Mouse (Mus musculus) right cerebral cortex, postnatal 4 days (tissue): ENCODE measurements at regions not wholly inside any gene's neighbourhood (a gene's known extent, or its start where the extent isn't known, plus 50 kb on each side); places are given as distances from the start of the nearest gene placed in this dataset.
A peak's percentile ranks its signal among the peaks of the same experiment; 100 is the strongest.

Experiments used
- DNase-seq: peaks from one replicate; pipeline ENCODE4 v3.0.0-alpha.2; 2022

DNA sequence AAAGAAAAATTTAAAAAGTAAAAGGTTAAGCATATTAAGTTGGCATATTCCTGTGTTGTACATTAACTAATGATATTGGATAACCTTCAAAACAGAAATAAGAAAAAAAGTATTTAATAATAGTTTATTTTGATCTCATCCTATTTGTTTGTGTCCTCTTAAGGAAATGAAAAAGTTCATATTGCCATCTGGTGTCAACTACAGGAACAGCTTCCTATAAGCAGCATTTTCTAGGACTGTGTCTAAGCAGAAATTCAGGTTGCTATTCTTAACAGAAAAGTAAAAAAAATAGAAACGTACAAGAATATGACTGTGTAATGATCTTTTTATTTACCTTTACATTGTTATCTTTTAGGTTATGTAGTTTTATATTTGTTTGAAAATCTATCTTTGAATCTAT lies 313.4 kb upstream of the G6pd2 start:
- DNase-seq: no peak

DNA sequence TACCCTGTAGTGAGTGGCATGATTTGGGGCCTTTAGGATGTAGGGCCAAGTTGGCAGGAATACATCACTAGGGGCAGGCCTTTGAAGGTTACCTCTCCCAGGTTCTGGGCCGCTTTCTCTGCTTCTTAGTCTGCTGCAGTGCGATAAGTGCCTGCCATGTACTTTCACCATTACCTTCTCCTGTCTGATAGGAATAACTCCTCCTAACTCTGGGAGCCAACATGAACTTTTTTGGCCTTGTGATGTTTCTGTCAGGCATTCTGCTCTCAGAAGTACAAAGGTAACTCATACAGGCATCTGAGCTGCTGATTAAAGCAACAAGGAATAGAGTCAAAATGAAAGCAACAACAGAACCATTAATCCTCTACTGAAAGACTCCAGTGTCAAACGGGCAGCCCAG lies 301.2 kb upstream of the G6pd2 start:
- no peak for DNase-seq

DNA sequence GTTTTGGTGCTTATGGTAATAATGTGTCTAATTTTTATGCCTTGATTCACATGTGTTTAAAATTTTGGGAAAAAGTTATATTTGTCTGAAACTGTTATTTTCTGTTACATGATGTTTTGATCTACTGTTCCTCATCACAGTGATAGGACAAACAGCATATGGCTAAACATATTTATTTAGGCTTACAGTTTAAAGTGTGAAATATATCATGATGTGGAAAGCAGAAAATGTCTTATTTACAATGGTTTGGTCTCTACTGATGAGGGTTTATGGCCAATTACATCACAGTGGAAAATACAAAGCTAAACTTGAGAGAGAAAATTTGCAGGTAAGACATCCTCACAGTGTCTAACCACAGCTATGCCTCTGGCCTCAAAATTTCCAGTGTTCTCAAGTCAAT lies 268.1 kb upstream of the G6pd2 start:
- DNase-seq: no peak

DNA sequence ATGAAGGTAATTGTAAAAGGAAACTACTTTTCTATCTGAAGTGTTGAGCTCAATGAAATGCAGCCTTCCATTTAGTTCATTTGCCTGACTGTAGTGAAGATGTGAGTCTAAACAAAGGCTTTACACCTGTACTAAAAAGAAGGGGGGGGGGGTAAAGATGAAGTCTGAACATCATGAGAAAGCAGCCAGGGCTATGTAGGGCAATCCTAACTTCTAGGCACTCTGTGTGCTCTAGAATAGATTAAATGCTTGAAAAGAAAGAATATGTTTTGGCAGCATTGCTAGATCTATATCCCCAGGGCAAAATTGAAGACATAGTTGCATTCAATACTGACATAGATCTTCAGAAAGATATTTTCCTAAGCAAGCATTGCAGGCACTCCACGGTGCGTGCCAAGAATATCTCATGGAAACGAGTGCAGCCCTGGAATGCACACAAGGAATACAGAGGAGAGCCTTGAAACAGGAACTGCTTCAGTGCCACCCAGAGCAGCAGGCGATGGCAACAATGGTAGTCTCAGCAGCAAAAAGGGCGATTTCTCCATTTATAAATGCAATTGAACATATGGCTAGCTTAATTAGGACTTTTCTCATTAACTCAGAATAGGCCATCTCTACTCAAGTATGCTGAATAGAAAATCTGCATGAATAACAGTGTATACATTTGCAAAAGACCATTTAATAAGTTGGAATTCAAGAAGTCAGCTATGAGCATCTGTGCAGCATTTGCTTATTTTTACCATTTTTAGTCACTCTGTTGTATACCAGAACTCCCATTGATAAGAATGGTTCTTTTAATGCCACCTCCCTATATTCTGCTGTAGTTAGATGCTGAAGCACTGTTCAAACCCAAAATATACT lies 261.8 kb upstream of the G6pd2 start:
- peak; percentile 7 for DNase-seq

DNA sequence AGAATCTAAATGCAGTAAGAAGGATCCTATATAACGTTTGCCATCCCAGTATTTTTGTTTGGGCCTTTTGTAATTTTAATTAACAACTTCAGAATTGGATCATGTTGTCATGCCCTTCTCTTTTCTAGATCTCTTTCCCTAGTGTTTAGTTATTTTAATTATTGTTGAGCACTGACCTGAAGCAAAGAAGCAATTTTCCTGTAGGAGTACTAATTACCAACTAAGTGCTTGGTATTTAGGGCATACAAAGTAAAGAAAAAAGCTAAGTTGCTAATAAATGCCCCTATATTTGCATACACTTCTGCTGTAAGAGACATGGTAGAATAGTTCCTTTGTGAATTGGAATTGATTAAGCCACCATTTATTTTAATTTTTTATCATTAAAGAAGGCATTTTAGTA lies 255.1 kb upstream of the G6pd2 start:
- DNase-seq: no peak
